8 mouse cellular contexts compared by ENCODE assay signal in the genomic region with DNA sequence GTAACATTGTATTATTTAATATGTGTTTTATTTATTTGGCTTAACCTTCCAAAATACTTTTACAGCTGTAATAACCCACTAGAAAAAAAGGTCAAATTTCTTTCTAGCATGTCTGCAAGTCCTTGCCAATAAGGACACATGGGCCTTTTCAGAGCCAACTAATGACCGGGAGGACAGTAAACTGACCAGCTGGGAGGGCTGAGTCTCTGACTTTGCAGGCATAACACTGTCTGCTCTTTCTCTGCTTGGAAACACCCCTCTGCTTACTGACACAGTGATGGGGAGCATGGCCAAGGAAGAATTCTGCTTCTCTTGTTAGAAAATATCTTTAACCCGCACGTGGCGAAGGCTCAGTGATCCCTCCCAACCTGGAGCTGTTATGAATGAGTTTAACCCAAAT. TPM values are rescaled to one million over a fixed set of nuclear protein-coding genes. Genes with fewer than 3 reads are reported as not detected.
A peak's percentile ranks its signal among the peaks of the same experiment; 100 is the strongest.
DNase-seq lines count a peak whose midpoint lies in the region; ATAC-seq and TF ChIP-seq lines count a peak whose summit lies in the region.
"Had no signal": no experiment of that assay in that cellular context is flagged by ENCODE, and none has a peak within 500 bp of the region (broad histone marks: within the 10 kb centered on the region; RNA-seq: fewer than 3 reads in every experiment).

No protein-coding gene starts in this region.

- no peaks in the 10 kb centered on the region for H3K36me3 ChIP-seq in heart, embryonic 16.5 days (ENCODE audit: control insufficient read depth, insufficient read depth)
- H3K36me3 ChIP-seq in neural tube, embryonic 12.5 days: no peaks in the 10 kb centered on the region

- no peak overlapping the region for H3K27ac ChIP-seq in embryonic fibroblast, embryonic 13.5 days (ENCODE audit: insufficient read depth, low read length)
- H3K27ac ChIP-seq in heart, embryonic 16.5 days (ENCODE audit: low read length): no peak overlapping the region
- H3K27ac ChIP-seq in neural tube, embryonic 12.5 days: no peak overlapping the region
- H3K27ac ChIP-seq: macrophage had no signal

- H3K9ac ChIP-seq in heart, embryonic 16.5 days (ENCODE audit: low read length): no peak overlapping the region
- no peak overlapping the region for H3K9ac ChIP-seq in neural tube, embryonic 12.5 days

- ATAC-seq in heart, embryonic 16.5 days (replicated peaks; ENCODE audit: extremely low read depth, insufficient read depth, low FRiP score): no peak
- no peak for ATAC-seq in neural tube, embryonic 12.5 days (ENCODE audit: low FRiP score, low read depth)

- TF ChIP-seq POLR2A in embryonic fibroblast, embryonic 13.5 days (IDR thresholded peaks at IDR 0.05; ENCODE audit: low read depth, low read length): 0 out of 2 replicates have a peak, but pooled peaks have one; percentile 7

- H3K9me3 ChIP-seq in heart, embryonic 16.5 days (replicated peaks; ENCODE audit: control insufficient read depth, low read length): no peaks in the 10 kb centered on the region
- no peaks in the 10 kb centered on the region for H3K9me3 ChIP-seq in neural tube, embryonic 12.5 days

- H3K4me3 ChIP-seq in embryonic fibroblast, embryonic 13.5 days (ENCODE audit: insufficient read depth, low read length): peak overlapping the region; percentile 37
- peak overlapping the region; percentile 82 for H3K4me3 ChIP-seq in heart, embryonic 16.5 days (ENCODE audit: low read length)
- peak overlapping the region; percentile 18; the same call in 1 of the 2 replicates for H3K4me3 ChIP-seq in neural tube, embryonic 12.5 days

- no peaks in the 10 kb centered on the region for H3K4me1 ChIP-seq in embryonic fibroblast, embryonic 13.5 days (ENCODE audit: control insufficient read depth, insufficient read depth, low read length)
- H3K4me1 ChIP-seq in heart, embryonic 16.5 days (ENCODE audit: control insufficient read depth, insufficient read depth, low read length): no peaks in the 10 kb centered on the region
- peaks cover 6% of the 10 kb centered on the region for H3K4me1 ChIP-seq in neural tube, embryonic 12.5 days

- DNase-seq in cerebellum, adult 9-10 months: peak; percentile 60
- DNase-seq in kidney, postnatal 36 days: peak; percentile 31 to 39
- DNase-seq in right cerebral cortex, postnatal 36 days (ENCODE audit: low spot score in 2 of 2): no peak
- DNase-seq in thymus, postnatal 4 days: no peak

- 55% methylated on average over 4 of the region's 4 CpGs for WGBS in heart, embryonic 16.5 days
- 69% methylated on average over 4 of the region's 4 CpGs for WGBS in neural tube, embryonic 12.5 days

- H3K4me2 ChIP-seq in heart, embryonic 16.5 days (ENCODE audit: low read depth, low read length): peak overlapping the region; percentile 79
- peak overlapping the region; percentile 63 for H3K4me2 ChIP-seq in neural tube, embryonic 12.5 days (replicated peaks)

- no peak for TF ChIP-seq CTCF in embryonic fibroblast, embryonic 13.5 days (IDR thresholded peaks at IDR 0.05; ENCODE audit: borderline replicate concordance, insufficient read depth, low read length)

- H3K27me3 ChIP-seq in heart, embryonic 16.5 days (ENCODE audit: control insufficient read depth, insufficient read depth, low read length): no peaks in the 10 kb centered on the region
- H3K27me3 ChIP-seq in neural tube, embryonic 12.5 days (replicated peaks): no peaks in the 10 kb centered on the region

RNA-seq across cellular contexts. Expression of a gene that starts 1.2 kb away (rescaled TPM):
- polyA plus RNA-seq in embryonic fibroblast, embryonic 13.5 days (2011; ENCODE audit: insufficient read length, low read depth, missing spikeins): 81.1 and 208 TPM in 2 replicates
- polyA plus RNA-seq in heart, embryonic 16.5 days (2015; fragmentation: Nextera tagmentation; extraction: Ambion mirVana): 2.0 and 2.7 TPM in 2 replicates
- polyA plus RNA-seq in neural tube, embryonic 12.5 days (2016; fragmentation: Nextera tagmentation; extraction: Ambion mirVana): 3.4 and 3.5 TPM in 2 replicates

Comparison
In these comparisons a context has a peak if more than half of its experiments do, and no peak if none do; other contexts are left out.
1. DNase-seq: peak in cerebellum, adult 9-10 months (single experiment) and kidney, postnatal 36 days (2 of 2); none in right cerebral cortex, postnatal 36 days (0 of 2) and thymus, postnatal 4 days (single experiment).
2. H3K4me3 ChIP-seq: peak in every context shown above with its lines; median percentile 82 in heart, embryonic 16.5 days; 37 in embryonic fibroblast, embryonic 13.5 days; 18 in neural tube, embryonic 12.5 days.
3. RNA of a gene that starts 1.2 kb away (polyA plus RNA-seq): 81.1 to 208 TPM in embryonic fibroblast, embryonic 13.5 days; 3.4 to 3.5 TPM in neural tube, embryonic 12.5 days and 2.0 to 2.7 TPM in heart, embryonic 16.5 days; every median in the first group is over 10 times any median in the second.